Mouse (Mus musculus) liver, postnatal 0 days (tissue): ENCODE data around the gene Fam189a2.

ENCODE experiments used
- CTCF ChIP-seq: sonication (generic); IDR thresholded peaks from 2 replicates; pipeline ENCODE4 v1.5.1; 2016; ENCODE audit warnings: antibody characterized with exemption, low read depth
- EP300 ChIP-seq: IDR thresholded peaks from 2 replicates; pipeline ENCODE4 v1.6.1; 2016; ENCODE audit warnings: antibody characterized with exemption, low read depth, mild to moderate bottlenecking

GRCm38 (mm10) chr19:23941422-23941949 is 89.3 kb downstream of the Fam189a2 start:
- TF ChIP-seq CTCF, result no peak
- TF ChIP-seq EP300, result no peak
